Mouse (Mus musculus): Measurements from ENCODE around the gene Smc5.

GRCm38 (mm10) chr19:23323107-23323506, 49.4 kb upstream of the Smc5 start:
- TF ChIP-seq CTCF (IDR thresholded peaks at IDR 0.05; ENCODE audit: insufficient read depth, low read length) (no peak), POLR2A (IDR thresholded peaks at IDR 0.05; ENCODE audit: borderline replicate concordance, extremely low read depth, low read depth, low read length) (no peak)

All from lung, adult 2 months (tissue).